Mouse (Mus musculus): Measurements from ENCODE around the gene Dnajc14.

The Dnajc14 gene

DNA sequence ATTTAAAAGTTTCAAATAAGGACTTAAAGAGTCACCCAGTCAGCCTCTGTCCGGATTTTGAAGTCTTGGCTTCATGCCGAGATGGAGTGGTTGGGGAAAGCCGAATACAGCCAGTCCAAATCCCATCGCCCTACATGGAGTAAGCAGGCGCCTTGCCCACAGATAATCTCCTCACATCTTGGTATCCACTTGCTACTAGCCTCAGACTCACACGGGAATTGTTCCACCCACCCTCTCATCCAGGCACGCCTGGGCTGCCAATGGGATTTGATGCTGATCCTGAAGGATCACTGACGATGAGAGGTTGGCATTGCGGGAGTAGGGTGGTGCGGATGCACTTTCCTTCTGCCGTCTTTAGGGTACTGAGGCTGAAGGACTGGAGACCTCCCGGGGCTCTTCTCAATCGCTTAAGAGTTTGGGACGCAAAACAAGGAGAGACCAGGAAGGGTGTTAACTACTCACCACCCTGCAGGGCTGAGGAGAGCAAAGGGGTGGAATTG lies at the start of gene Dnajc14:
TSS of gene Dnajc14 (plus strand) at position 292 of the 500 bp plus-strand sequence.
- in situ Hi-C loops (cut with MboI, MseI): loop anchor here (5.0 kb wide), 1 partner anchor 52 kb away; no protein-coding TSS in a partner anchor

DNA sequence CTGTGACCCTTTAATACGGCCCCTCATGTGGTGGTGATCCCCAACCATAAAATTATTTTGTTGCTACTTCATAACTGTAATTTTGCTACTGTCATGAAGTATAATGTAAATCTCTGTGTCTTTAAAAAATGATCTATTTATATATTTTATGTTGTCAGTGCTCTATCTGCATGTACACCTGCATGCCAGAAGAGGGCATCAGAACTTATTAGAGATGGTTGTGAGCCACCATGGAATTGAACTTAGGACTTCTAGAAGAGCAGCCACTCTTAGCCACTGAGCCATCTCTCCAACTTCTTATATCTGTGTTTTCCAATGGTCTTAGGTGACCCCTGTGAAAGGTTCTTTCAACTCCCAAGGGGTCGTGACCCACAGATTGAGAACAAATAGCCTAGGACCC lies 31.0 kb upstream of the Dnajc14 start:
- in situ Hi-C loops (cut with MboI, MseI): no loop called here

- in situ Hi-C loops (cut with MboI, MseI): no loop called here
These were observed 30.2 kb upstream of the Dnajc14 start for GRCm38 (mm10) chr10:128773685-128774084.

- in situ Hi-C loops (cut with MboI, MseI): loop anchor here (5.0 kb wide), 1 partner anchor 119 kb away; no protein-coding TSS in a partner anchor
These were observed 25.4 kb upstream of the Dnajc14 start for GRCm38 (mm10) chr10:128778441-128778840.

DNA sequence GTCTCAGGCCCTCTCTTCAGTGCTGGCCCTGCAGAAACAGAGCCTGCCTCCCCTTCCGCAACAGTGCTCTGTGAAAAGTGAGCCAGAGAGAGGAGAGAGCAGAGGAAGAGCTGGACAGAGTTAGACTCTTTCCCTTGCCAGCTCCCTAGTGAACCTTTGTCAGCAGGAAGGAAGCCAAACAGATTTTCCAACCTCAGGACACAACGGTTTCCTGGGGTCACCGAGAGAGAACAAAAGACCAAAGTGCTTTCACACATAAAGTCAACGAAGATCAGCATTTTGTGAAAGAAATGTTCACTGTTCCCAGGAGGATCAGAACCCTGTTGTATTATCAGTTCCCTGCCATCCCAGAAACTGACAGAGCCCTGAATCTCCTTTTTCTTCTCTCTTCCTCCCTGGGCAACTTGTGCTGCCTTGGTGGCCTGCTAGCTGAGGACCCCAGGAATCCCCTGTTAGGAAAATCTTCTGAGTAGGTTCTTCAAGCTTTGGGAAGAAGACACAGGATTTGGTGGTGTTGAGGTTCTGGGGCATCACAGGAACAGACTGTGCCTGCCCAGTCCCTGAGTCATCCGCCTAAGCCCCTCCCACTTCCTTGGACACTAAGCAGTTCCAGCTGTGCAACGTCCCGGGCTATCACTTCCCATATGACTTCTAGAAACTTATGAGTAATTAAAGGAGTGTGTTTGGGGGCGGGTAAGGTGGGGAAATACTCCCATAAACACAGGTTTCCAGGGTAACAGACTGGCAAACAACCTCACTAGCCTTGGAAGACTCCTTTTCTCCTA lies 24.7 kb upstream of the Dnajc14 start:
- in situ Hi-C loops (cut with MboI, MseI): loop anchor here (5.0 kb wide), 1 partner anchor 118 kb away; no protein-coding TSS in a partner anchor

DNA sequence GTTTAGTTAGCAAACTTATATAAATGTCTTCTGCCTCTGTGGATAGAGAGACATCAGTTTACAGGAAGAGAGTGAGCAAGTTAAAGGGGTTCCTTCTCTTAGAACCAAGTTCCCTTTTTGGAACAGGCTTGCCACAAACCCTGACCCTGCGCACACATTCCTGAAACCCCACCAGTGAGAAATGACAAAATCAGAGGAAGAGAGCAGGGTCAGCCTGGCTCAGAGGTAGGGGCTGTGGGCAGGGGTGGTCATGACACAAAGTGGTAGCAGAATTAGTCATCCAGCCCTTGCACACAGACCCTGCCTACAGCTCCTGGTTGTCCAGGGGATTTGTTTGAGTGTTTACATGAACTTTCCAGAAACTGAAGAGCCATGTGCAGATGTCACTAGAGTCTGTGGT lies 23.7 kb upstream of the Dnajc14 start:
- in situ Hi-C loops (cut with MboI, MseI): loop anchor here (10.0 kb wide), 1 partner anchor 905 kb away; no protein-coding TSS in a partner anchor

- in situ Hi-C loops (cut with MboI, MseI): no loop called here
These were observed 13.3 kb upstream of the Dnajc14 start, which contains the start of gene Mmp19 for GRCm38 (mm10) chr10:128790398-128791124. Gene Mmp19 (plus strand): TSS chr10:128790910.

DNA sequence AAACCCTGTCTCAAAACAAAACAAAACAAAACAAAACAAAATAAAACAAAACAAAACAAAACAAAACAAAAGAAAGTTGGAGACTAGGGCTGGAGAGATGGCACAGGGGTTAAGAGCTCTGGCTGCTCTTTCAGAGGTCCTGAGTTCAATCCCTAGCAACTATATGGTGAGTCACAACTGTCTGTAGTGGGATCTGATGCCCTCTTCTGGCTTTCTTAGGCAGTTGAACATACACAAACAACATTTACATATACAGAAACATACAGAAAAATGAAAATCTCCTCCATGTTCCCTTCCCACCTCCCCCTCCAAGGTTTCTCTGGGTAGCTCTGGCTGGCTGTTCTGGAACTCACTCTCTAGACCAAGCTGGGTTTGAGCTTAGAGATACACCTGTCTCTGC lies 11.8 kb upstream of the Dnajc14 start:
- in situ Hi-C loops (cut with MboI, MseI): no loop called here

DNA sequence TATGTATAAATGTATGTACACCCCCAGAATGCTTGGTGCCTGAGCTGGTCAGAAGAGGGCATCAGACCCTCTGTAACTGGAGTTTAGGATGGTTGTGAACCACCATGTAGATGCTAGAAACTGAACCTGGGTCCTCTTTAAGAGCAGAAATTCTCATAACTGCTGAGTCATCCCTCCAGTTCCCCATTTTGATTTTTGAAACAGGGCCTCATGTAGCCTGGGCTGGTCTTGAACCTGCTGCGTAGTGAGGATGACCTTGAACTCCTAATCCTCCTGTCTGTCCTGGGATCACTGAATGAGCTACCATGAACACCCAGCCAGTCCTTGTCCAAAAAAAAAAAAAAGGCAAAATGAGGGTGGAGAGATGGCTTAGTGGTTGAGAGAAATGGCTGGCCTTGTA lies 10.6 kb upstream of the Dnajc14 start:
- in situ Hi-C loops (cut with MboI, MseI): no loop called here

DNA sequence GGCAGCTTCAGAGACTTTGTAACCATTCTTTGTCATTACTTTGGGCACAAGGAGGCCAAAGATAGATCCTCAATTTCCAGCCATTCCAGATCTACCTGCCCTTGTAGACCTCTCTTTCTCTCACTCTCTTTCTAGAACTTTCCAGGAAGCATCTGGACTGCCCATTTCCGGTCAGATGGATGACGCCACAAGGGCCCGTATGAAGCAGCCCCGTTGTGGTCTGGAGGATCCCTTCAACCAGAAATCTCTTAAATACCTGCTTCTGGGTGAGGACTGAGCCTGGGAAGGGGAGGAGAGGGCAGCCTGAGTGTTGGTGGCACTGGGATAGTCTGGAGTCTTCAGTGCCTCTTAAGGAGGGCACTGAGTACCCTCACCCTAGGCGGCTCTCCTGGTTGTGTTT lies 9.5 kb upstream of the Dnajc14 start:
- in situ Hi-C loops (cut with MboI, MseI): no loop called here

DNA sequence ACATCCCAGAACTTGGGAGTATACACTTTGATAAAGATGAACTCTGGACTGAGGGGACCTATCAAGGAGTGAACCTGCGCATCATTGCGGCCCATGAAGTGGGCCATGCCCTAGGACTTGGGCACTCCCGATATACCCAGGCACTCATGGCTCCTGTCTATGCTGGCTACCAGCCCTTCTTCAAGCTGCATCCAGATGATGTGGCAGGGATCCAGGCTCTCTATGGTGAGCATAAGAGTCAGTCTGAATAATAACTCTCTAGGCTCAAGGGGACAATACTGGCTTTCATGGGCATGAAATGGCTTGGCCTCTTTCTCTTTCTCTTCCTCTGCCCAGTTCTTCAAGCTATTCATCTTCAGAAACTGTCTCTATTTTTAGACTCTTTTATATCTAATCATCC lies 8.3 kb upstream of the Dnajc14 start:
- in situ Hi-C loops (cut with MboI, MseI): no loop called here

GRCm38 (mm10) chr10:128798676-128799075 lies 5.2 kb upstream of the Dnajc14 start:
- in situ Hi-C loops (cut with MboI, MseI): no loop called here

DNA sequence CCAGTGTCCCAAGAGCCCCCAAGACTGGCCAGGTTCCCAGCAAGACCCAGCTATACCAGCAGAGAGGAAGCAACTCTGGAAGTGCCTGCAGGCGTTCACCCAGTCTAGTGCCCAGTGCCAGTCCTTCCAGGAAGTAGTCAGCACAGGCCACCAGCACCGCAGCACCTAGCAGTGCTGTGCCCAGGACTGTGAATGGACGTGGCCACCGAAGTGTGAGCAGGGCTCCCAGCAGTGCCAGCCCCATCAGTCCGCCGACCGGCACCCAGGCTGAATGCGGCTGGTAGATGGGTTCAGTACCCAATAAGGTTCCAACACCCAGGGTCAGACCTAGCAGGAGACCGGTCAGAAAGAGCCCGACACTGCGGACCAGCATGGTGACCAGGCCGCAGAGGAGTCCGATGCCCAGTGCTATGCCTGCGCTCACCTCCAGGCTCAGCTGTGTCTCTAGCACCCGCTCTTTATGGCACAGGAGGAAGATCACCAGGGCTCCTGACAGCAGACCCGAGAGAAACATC lies 1.8 kb upstream of the Dnajc14 start:
- in situ Hi-C loops (cut with MboI, MseI): loop anchor here (5.0 kb wide), 1 partner anchor 50 kb away; no protein-coding TSS in a partner anchor

DNA sequence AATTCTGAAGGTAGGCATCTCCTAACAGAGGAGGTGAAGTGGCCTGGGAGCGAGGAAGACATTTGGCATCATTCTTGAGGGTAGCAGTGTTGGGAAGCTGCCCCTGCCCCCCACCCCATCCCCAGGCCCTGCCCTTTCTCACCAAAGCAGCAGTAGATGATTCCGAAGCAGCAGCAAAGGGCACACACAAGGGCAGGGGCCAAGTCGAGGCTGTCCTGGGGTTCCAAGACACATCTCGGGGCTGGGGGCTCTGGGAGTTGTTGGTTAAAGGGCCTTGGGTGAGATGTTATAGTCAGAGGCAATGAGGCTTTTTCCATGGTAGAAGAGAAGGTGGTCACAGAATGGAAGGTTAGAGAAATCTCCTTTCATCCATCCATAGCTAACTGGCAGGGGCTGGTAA lies 906 bp upstream of the Dnajc14 start:
- in situ Hi-C loops (cut with MboI, MseI): loop anchor here (5.0 kb wide), 1 partner anchor 51 kb away; no protein-coding TSS in a partner anchor

DNA sequence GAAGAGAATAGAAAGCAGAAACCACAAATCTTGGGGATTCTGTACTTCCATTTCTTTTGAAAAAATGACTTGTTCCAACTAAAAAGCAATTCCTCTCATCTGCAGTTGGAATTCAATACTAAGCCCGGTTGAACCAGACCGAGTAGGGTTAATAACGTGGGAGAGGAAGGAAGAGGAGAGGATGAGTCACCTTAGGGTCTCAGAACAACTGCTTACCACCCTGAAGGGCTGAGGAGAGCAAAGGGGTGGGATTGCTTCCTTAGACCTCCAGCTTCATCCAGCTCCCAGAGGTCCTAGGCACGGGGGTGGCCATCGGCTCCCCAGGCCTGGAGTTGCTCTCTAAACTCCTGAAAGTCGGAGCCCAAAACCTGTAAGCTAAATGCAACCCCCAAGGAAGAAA lies 501 bp upstream of the Dnajc14 start:
- in situ Hi-C loops (cut with MboI, MseI): loop anchor here (5.0 kb wide), 1 partner anchor 51 kb away; no protein-coding TSS in a partner anchor

- in situ Hi-C loops (cut with MboI, MseI): loop anchor here (5.0 kb wide), 1 partner anchor 52 kb away; no protein-coding TSS in a partner anchor
These were observed 619 bp downstream of the Dnajc14 start, which contains the start of gene Tmem198b for GRCm38 (mm10) chr10:128804271-128805091. Gene Tmem198b (minus strand): TSS chr10:128804370.

DNA sequence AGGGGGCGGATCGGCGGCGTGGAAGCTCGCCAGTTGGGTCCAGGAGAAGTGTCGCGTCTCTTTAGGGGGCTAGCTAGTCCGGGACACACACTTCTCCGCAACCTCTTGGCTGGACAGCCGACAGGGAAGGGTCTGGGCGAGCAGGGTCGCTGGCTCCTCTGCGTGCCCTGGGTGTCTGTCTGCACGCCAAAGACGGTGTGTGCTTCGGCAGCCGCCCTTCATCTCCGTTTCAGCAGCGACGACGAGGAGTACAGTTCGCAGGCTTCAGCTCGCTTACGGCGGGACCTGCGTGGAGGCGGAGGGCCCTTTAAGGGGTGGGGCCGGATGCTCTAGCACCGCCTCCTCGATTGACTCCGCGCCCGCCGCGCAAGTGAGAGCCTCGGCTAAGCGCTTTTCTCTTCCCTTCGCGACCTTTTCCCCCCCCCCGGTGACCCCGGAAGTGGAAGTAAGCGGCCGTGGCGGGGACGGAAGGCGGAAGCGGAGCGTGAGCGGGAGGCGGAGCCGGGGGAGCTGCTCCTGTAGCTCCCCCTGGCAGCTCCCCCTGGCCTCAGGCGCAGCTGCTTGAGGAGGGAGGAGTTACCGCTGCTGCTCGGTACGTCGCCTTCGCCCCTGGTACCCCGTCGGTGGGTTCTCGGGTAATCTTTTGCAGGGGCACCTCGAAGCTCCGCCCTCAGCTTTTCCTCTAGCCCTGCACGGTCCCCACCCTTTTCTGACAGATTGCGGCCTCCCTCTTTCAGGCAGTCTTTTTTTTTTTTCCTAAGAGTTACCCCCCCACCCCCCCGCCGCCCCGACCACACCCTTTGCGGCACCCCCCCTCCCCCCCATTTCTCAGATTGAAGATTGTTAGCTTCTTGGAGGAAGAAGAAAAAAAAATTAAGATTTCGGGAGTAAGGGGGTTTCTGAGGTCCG lies 1.5 kb downstream of the Dnajc14 start:
- in situ Hi-C loops (cut with MboI, MseI): no loop called here

DNA sequence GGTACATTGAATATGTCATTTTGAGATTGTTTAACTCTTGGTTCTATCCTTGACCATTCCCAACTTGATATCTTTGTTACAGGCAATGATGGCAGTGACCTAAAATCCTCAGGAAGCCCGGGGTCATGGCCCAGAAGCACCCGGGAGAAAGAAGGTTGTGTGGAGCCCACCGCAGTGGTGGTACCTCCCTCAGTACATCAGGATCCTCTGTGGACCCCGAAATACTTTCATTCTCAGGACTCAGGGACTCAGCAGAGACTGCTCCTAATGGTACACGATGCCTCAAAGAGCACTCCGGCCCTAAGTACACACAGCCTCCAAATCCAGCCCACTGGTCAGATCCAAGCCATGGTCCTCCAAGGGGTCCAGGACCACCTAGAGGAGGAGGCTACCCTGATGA lies 2.2 kb downstream of the Dnajc14 start:
- in situ Hi-C loops (cut with MboI, MseI): no loop called here

DNA sequence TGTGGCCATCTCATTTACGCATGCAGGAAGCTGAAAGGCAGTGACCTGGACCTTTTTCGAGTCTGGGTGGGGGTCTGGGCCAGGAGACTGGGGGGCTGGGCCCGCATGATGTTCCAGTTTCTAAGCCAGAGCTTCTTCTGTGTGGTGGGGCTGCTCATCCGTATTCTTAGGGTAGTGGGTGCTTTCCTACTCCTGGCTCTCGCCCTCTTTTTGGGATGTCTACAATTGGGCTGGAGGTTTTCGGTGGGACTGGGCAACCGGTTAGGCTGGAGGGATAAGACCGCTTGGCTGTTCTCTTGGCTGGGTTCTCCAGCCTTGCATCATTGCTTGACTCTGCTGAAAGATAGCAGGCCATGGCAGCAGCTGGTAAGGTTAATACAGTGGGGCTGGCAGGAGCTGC lies 3.2 kb downstream of the Dnajc14 start:
- in situ Hi-C loops (cut with MboI, MseI): no loop called here

DNA sequence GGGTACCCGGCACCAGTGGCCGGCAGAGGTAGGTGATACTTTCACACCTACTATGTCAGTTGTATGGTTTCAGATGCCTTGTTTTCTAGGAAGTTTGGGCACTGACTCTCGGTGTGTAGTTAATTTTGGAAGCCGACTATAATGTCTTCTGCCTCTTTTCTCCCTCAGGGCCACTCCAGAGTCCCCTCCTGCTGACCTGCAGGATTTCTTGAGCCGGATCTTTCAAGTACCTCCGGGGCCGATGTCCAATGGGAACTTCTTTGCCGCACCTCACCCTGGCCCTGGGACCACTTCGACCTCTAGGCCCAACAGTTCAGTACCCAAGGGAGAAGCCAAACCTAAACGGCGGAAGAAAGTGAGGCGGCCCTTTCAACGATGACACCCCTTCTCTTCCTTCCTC lies 13.2 kb downstream of the Dnajc14 start, which contains the start of gene Sarnp:
TSS of gene Sarnp (plus strand) at position 301 of the 400 bp plus-strand sequence.
- in situ Hi-C loops (cut with MboI, MseI): no loop called here
